Mouse (Mus musculus): ENCODE data around the gene Atxn10.
A peak's percentile ranks its signal among the peaks of the same experiment; 100 is the strongest.

Atxn10 gene

GRCm38 (mm10) chr15:85336301-85336991 is 401 bp downstream of the Atxn10 start:
- DNase-seq, result peak; percentile 64 to 79

- DNase-seq, result no peak
Measured at GRCm38 (mm10) chr15:85337219-85337618, 1.2 kb downstream of the Atxn10 start.

- DNase-seq, result no peak
Measured at GRCm38 (mm10) chr15:85337979-85338378, 1.9 kb downstream of the Atxn10 start.

- no peak for DNase-seq
Measured at GRCm38 (mm10) chr15:85342246-85342645, 6.2 kb downstream of the Atxn10 start.

- DNase-seq, result no peak
Measured at GRCm38 (mm10) chr15:85344673-85345072, 8.6 kb downstream of the Atxn10 start.

- no peak for DNase-seq
Measured at GRCm38 (mm10) chr15:85347058-85347700, 11.1 kb downstream of the Atxn10 start.

- DNase-seq, result no peak
Measured at GRCm38 (mm10) chr15:85350144-85350543, 14.1 kb downstream of the Atxn10 start.

GRCm38 (mm10) chr15:85354060-85354459 is 18.0 kb downstream of the Atxn10 start:
- DNase-seq, result no peak

- no peak for DNase-seq
Measured at GRCm38 (mm10) chr15:85356112-85356511, 20.1 kb downstream of the Atxn10 start.

- no peak for DNase-seq
Measured at GRCm38 (mm10) chr15:85357465-85358225, 21.6 kb downstream of the Atxn10 start.

GRCm38 (mm10) chr15:85359483-85359882 is 23.4 kb downstream of the Atxn10 start:
- DNase-seq, result no peak

GRCm38 (mm10) chr15:85359901-85360300 is 23.9 kb downstream of the Atxn10 start:
- DNase-seq, result no peak

GRCm38 (mm10) chr15:85364366-85364765 is 28.3 kb downstream of the Atxn10 start:
- DNase-seq, result no peak

- no peak for DNase-seq
Measured at GRCm38 (mm10) chr15:85366938-85367337, 30.9 kb downstream of the Atxn10 start.

- DNase-seq, result no peak
Measured at GRCm38 (mm10) chr15:85369765-85370164, 33.7 kb downstream of the Atxn10 start.

GRCm38 (mm10) chr15:85373125-85373524 is 37.1 kb downstream of the Atxn10 start:
- DNase-seq, result no peak

GRCm38 (mm10) chr15:85383477-85383876 is 47.4 kb downstream of the Atxn10 start:
- DNase-seq, result peak; percentile 8 to 33

- peak; percentile 4 to 29 for DNase-seq
Measured at GRCm38 (mm10) chr15:85388696-85389095, 52.7 kb downstream of the Atxn10 start.

- no peak for DNase-seq
Measured at GRCm38 (mm10) chr15:85389915-85390314, 53.9 kb downstream of the Atxn10 start.

- DNase-seq, result no peak
Measured at GRCm38 (mm10) chr15:85395360-85395759, 59.3 kb downstream of the Atxn10 start.

- no peak for DNase-seq
Measured at GRCm38 (mm10) chr15:85401926-85402325, 65.9 kb downstream of the Atxn10 start.

GRCm38 (mm10) chr15:85403256-85403731 is 67.2 kb downstream of the Atxn10 start:
- DNase-seq, result peak in 1 of 2 experiments; percentile 14

GRCm38 (mm10) chr15:85404739-85405138 is 68.7 kb downstream of the Atxn10 start:
- DNase-seq, result no peak

- no peak for DNase-seq
Measured at GRCm38 (mm10) chr15:85405567-85405966, 69.5 kb downstream of the Atxn10 start.
